Mouse (Mus musculus): ENCODE measurements around the gene Zfp235. TPM values are rescaled to one million over a fixed set of nuclear protein-coding genes. Genes with fewer than 3 reads are reported as not detected.

Gene Zfp235
- polyA plus RNA-seq, 1 experiment from 2014 or later = 7.1 TPM

- H3K4me3 ChIP-seq = no peak overlapping the region
- no peak overlapping the region for H3K9ac ChIP-seq
- no peak overlapping the region for H3K27ac ChIP-seq
- H3K9me3 ChIP-seq (replicated peaks) = peaks cover 7% of the 10 kb centered on the region; the same call in 1 of the 2 replicates
- no peaks in the 10 kb centered on the region for H3K4me1 ChIP-seq
- no peaks in the 10 kb centered on the region for H3K27me3 ChIP-seq (replicated peaks)
- WGBS (ENCODE audit: insufficient replicate concordance) = 51% methylated on average over 6 of the region's 6 CpGs
- no peak overlapping the region for H3K4me2 ChIP-seq
- ATAC-seq = no peak
- H3K36me3 ChIP-seq = peaks cover 44% of the 10 kb centered on the region
Observed at GRCm38 (mm10) chr7:24142566-24142965, 8.6 kb downstream of the Zfp235 start.

- WGBS (ENCODE audit: insufficient replicate concordance) = 12% methylated on average over 1 of the region's 1 CpGs
- Histone ChIP-seq H3K4me3 (no peak overlapping the region), H3K9me3 (replicated peaks) (no peaks in the 10 kb centered on the region), H3K4me1 (no peaks in the 10 kb centered on the region), H3K27ac (no peak overlapping the region), H3K27me3 (replicated peaks) (no peaks in the 10 kb centered on the region), H3K9ac (no peak overlapping the region), H3K36me3 (no peaks in the 10 kb centered on the region), H3K4me2 (no peak overlapping the region)
- no peak for ATAC-seq
Observed at GRCm38 (mm10) chr7:24153272-24153671, 19.3 kb downstream of the Zfp235 start.

GRCm38 (mm10) chr7:24172191-24172590, 38.2 kb downstream of the Zfp235 start:
- 58% methylated on average over 4 of the region's 4 CpGs for WGBS (ENCODE audit: insufficient replicate concordance)

GRCm38 (mm10) chr7:24174618-24175336, 40.8 kb downstream of the Zfp235 start, which contains the start of gene Zfp114:
Zfp114 (plus strand) TSS chr7:24175060.
- H3K9me3 ChIP-seq (replicated peaks) = no peaks in the 10 kb centered on the region
- H3K4me3 ChIP-seq = peak within 1 kb of the TSS; percentile 59
- ATAC-seq = peak; percentile 81
- no peaks in the 10 kb centered on the region for H3K27me3 ChIP-seq (replicated peaks)
- H3K9ac ChIP-seq = peak within 1 kb of the TSS; percentile 55; the same call in 1 of the 2 replicates
- no peaks in the 10 kb centered on the region for H3K36me3 ChIP-seq
- peak within 1 kb of the TSS; percentile 67 for H3K4me2 ChIP-seq
- H3K4me1 ChIP-seq = no peaks in the 10 kb centered on the region
- WGBS (ENCODE audit: insufficient replicate concordance) = 13% methylated on average over 23 of the region's 23 CpGs
- H3K27ac ChIP-seq = no peak within 1 kb of the TSS

More at GRCm38 (mm10) chr7:24172191-24172590, 38.2 kb downstream of the Zfp235 start:
- no peaks in the 10 kb centered on the region for H3K27me3 ChIP-seq (replicated peaks)
- no peak overlapping the region for H3K27ac ChIP-seq
- no peak overlapping the region for H3K4me2 ChIP-seq
- ATAC-seq = no peak
- no peaks in the 10 kb centered on the region for H3K4me1 ChIP-seq
- no peaks in the 10 kb centered on the region for H3K36me3 ChIP-seq
- no peak overlapping the region for H3K9ac ChIP-seq
- H3K9me3 ChIP-seq (replicated peaks) = no peaks in the 10 kb centered on the region
- no peak overlapping the region for H3K4me3 ChIP-seq

GRCm38 (mm10) chr7:24175337-24175711, 41.4 kb downstream of the Zfp235 start:
- Histone ChIP-seq H3K27ac (no peak overlapping the region), H3K9me3 (replicated peaks) (no peaks in the 10 kb centered on the region), H3K4me2 (peak overlapping the region; percentile 67), H3K9ac (peak overlapping the region; percentile 55; the same call in 1 of the 2 replicates), H3K27me3 (replicated peaks) (no peaks in the 10 kb centered on the region), H3K36me3 (no peaks in the 10 kb centered on the region), H3K4me1 (no peaks in the 10 kb centered on the region), H3K4me3 (peak overlapping the region; percentile 59)
- ATAC-seq = no peak
- 43% methylated on average over 6 of the region's 6 CpGs for WGBS (ENCODE audit: insufficient replicate concordance)

GRCm38 (mm10) chr7:24187611-24188010, 53.6 kb downstream of the Zfp235 start:
- H3K27ac ChIP-seq = no peak overlapping the region
- H3K36me3 ChIP-seq = no peaks in the 10 kb centered on the region
- H3K4me1 ChIP-seq = no peaks in the 10 kb centered on the region
- H3K9me3 ChIP-seq (replicated peaks) = no peaks in the 10 kb centered on the region
- H3K27me3 ChIP-seq (replicated peaks) = no peaks in the 10 kb centered on the region
- 18% methylated on average over 1 of the region's 1 CpGs for WGBS (ENCODE audit: insufficient replicate concordance)
- no peak overlapping the region for H3K9ac ChIP-seq
- H3K4me3 ChIP-seq = no peak overlapping the region
- no peak overlapping the region for H3K4me2 ChIP-seq
- ATAC-seq = no peak

GRCm38 (mm10) chr7:24188901-24189570, 55.1 kb downstream of the Zfp235 start:
- Histone ChIP-seq H3K27ac (no peak overlapping the region), H3K4me2 (no peak overlapping the region), H3K27me3 (replicated peaks) (no peaks in the 10 kb centered on the region), H3K9ac (no peak overlapping the region), H3K9me3 (replicated peaks) (no peaks in the 10 kb centered on the region), H3K4me1 (no peaks in the 10 kb centered on the region), H3K4me3 (no peak overlapping the region), H3K36me3 (peaks cover 5% of the 10 kb centered on the region; the same call in 1 of the 2 replicates)
- WGBS (ENCODE audit: insufficient replicate concordance) = 35% methylated on average over 4 of the region's 4 CpGs
- ATAC-seq = no peak

- Histone ChIP-seq H3K27ac (no peak overlapping the region), H3K4me3 (no peak overlapping the region), H3K4me2 (no peak overlapping the region), H3K27me3 (replicated peaks) (no peaks in the 10 kb centered on the region), H3K4me1 (no peaks in the 10 kb centered on the region), H3K9me3 (replicated peaks) (no peaks in the 10 kb centered on the region), H3K36me3 (peaks cover 9% of the 10 kb centered on the region), H3K9ac (no peak overlapping the region)
- 20% methylated on average over 5 of the region's 5 CpGs for WGBS (ENCODE audit: insufficient replicate concordance)
- ATAC-seq = no peak
Observed at GRCm38 (mm10) chr7:24189571-24189944, 55.6 kb downstream of the Zfp235 start.

- H3K27ac ChIP-seq = no peak overlapping the region
- no peaks in the 10 kb centered on the region for H3K4me1 ChIP-seq
- no peak overlapping the region for H3K9ac ChIP-seq
- no peak overlapping the region for H3K4me3 ChIP-seq
- peaks cover 16% of the 10 kb centered on the region for H3K36me3 ChIP-seq
- no peaks in the 10 kb centered on the region for H3K27me3 ChIP-seq (replicated peaks)
- no peaks in the 10 kb centered on the region for H3K9me3 ChIP-seq (replicated peaks)
- ATAC-seq = no peak
- H3K4me2 ChIP-seq = no peak overlapping the region
- WGBS (ENCODE audit: insufficient replicate concordance) = 45% methylated on average over 2 of the region's 2 CpGs
Observed at GRCm38 (mm10) chr7:24191361-24191760, 57.4 kb downstream of the Zfp235 start.

Other genes starting within 250 kb of the Zfp235 start
- gene Vmn1r178, start 242.2 kb upstream of the Zfp235 start, polyA plus RNA-seq (2016; fragmentation: Nextera tagmentation; extraction: Ambion mirVana) = not detected in 2 replicates
- not detected in 2 replicates for gene Vmn1r179, start 207.2 kb upstream of the Zfp235 start, polyA plus RNA-seq (2016; fragmentation: Nextera tagmentation; extraction: Ambion mirVana)
- gene Vmn1r180, start 183.5 kb upstream of the Zfp235 start, polyA plus RNA-seq (2016; fragmentation: Nextera tagmentation; extraction: Ambion mirVana) = not detected in 2 replicates
- gene Vmn1r181, start 159.6 kb upstream of the Zfp235 start, polyA plus RNA-seq (2016; fragmentation: Nextera tagmentation; extraction: Ambion mirVana) = not detected in 2 replicates
- gene V1rd19, start 132.5 kb upstream of the Zfp235 start, polyA plus RNA-seq (2016; fragmentation: Nextera tagmentation; extraction: Ambion mirVana) = not detected in 2 replicates
- not detected in 2 replicates for gene Vmn1r183, start 80.9 kb upstream of the Zfp235 start, polyA plus RNA-seq (2016; fragmentation: Nextera tagmentation; extraction: Ambion mirVana)
- 13.3 and 14.8 TPM in 2 replicates for gene Zfp180, start 52.2 kb upstream of the Zfp235 start, polyA plus RNA-seq (2016; fragmentation: Nextera tagmentation; extraction: Ambion mirVana)
- 1.4 and 1.5 TPM in 2 replicates for gene Zfp112, start 21.9 kb upstream of the Zfp235 start, polyA plus RNA-seq (2016; fragmentation: Nextera tagmentation; extraction: Ambion mirVana)
- 1.4 and 1.5 TPM in 2 replicates for gene Zfp114, start 40.9 kb downstream of the Zfp235 start, polyA plus RNA-seq (2016; fragmentation: Nextera tagmentation; extraction: Ambion mirVana)
- 2.1 and 4.2 TPM in 2 replicates for gene Zfp111, start 77.3 kb downstream of the Zfp235 start, polyA plus RNA-seq (2016; fragmentation: Nextera tagmentation; extraction: Ambion mirVana)
- gene Zfp109, start 103.4 kb downstream of the Zfp235 start, polyA plus RNA-seq (2016; fragmentation: Nextera tagmentation; extraction: Ambion mirVana) = 2.0 and 2.7 TPM in 2 replicates
- 0.48 and 0.56 TPM in 2 replicates for gene Zfp108, start 120.6 kb downstream of the Zfp235 start, polyA plus RNA-seq (2016; fragmentation: Nextera tagmentation; extraction: Ambion mirVana)
- gene Zfp93, start 136.3 kb downstream of the Zfp235 start, polyA plus RNA-seq (2016; fragmentation: Nextera tagmentation; extraction: Ambion mirVana) = 1.9 and 2.2 TPM in 2 replicates
- 7.1 and 7.7 TPM in 2 replicates for gene Zfp61, start 167.1 kb downstream of the Zfp235 start, polyA plus RNA-seq (2016; fragmentation: Nextera tagmentation; extraction: Ambion mirVana)
- gene Zfp94, start 182.5 kb downstream of the Zfp235 start, polyA plus RNA-seq (2016; fragmentation: Nextera tagmentation; extraction: Ambion mirVana) = 3.0 and 3.6 TPM in 2 replicates
- gene Tescl, start 199.8 kb downstream of the Zfp235 start, polyA plus RNA-seq (2016; fragmentation: Nextera tagmentation; extraction: Ambion mirVana) = not detected in 2 replicates
- not detected in 2 replicates for gene Lypd5, start 215.0 kb downstream of the Zfp235 start, polyA plus RNA-seq (2016; fragmentation: Nextera tagmentation; extraction: Ambion mirVana)
- gene Kcnn4, start 236.1 kb downstream of the Zfp235 start, polyA plus RNA-seq (2016; fragmentation: Nextera tagmentation; extraction: Ambion mirVana) = 159 and 161 TPM in 2 replicates

Measured in liver, embryonic 12.5 days (tissue).